ENCODE assay signal across 22 mouse cellular contexts in genomic region chr6:43546537-43546936, GRCm38 (mm10).
A peak's percentile ranks its signal among the peaks of the same experiment; 100 is the strongest.
DNase-seq lines count a peak whose midpoint lies in the region; ATAC-seq and TF ChIP-seq lines count a peak whose summit lies in the region.
"Had no signal": no experiment of that assay in that cellular context is flagged by ENCODE, and none has a peak within 500 bp of the region (broad histone marks: within the 10 kb centered on the region; RNA-seq: fewer than 3 reads in every experiment).

No protein-coding gene starts in this region.

- DNase-seq in heart, adult 2 months, result no peak
- no peak for DNase-seq in heart, adult 18-20 months
- DNase-seq in stomach, postnatal 0 days (ENCODE audit: low spot score), result no peak
- DNase-seq in splenic B cell, adult 2 months (ENCODE audit: low read depth, low spot score), result peak; percentile 6
- no peak for DNase-seq in MN1 (ENCODE audit: low spot score)
- DNase-seq: adrenal gland, postnatal 14 days; cerebellum, adult 11-12 months; cerebellum, adult 9-10 months; cerebellum, postnatal 36 days; gastrocnemius, postnatal 10 days; kidney, adult 18-20 months had no signal

- 54% methylated on average over 1 of the region's 1 CpGs for WGBS in heart, adult 2 months
- WGBS in stomach, embryonic 16.5 days, result 55% methylated on average over 1 of the region's 1 CpGs
- WGBS in stomach, postnatal 0 days, result 33% methylated on average over 1 of the region's 1 CpGs
- WGBS in hindbrain, embryonic 16.5 days, result 93% methylated on average over 1 of the region's 1 CpGs

- no peaks in the 10 kb centered on the region for H3K36me3 ChIP-seq in heart, adult 2 months (ENCODE audit: control insufficient read depth, insufficient read depth, low read length)
- no peaks in the 10 kb centered on the region for H3K36me3 ChIP-seq in stomach, embryonic 16.5 days (ENCODE audit: control insufficient read depth, insufficient read depth, low read length)
- no peaks in the 10 kb centered on the region for H3K36me3 ChIP-seq in stomach, postnatal 0 days (ENCODE audit: control insufficient read depth, insufficient read depth, low read length)
- H3K36me3 ChIP-seq in splenic B cell, adult 2 months (ENCODE audit: control insufficient read depth, insufficient read depth, low read length, poor library complexity, severe bottlenecking), result no peaks in the 10 kb centered on the region
- H3K36me3 ChIP-seq in hindbrain, embryonic 16.5 days (ENCODE audit: control insufficient read depth, insufficient read depth, low read length), result no peaks in the 10 kb centered on the region
- H3K36me3 ChIP-seq: embryonic facial prominence, embryonic 10.5 days; forebrain, embryonic 10.5 days; forebrain, embryonic 15.5 days; heart, embryonic 15.5 days; hindbrain, embryonic 15.5 days had no signal

- no peak overlapping the region for H3K4me2 ChIP-seq in stomach, embryonic 16.5 days (ENCODE audit: low read depth, low read length)
- no peak overlapping the region for H3K4me2 ChIP-seq in stomach, postnatal 0 days (replicated peaks; ENCODE audit: low read depth)
- no peak overlapping the region for H3K4me2 ChIP-seq in hindbrain, embryonic 16.5 days (ENCODE audit: low read length)
- H3K4me2 ChIP-seq: forebrain, embryonic 15.5 days; heart, embryonic 11.5 days; heart, embryonic 15.5 days; hindbrain, embryonic 15.5 days had no signal

- H3K9ac ChIP-seq in heart, adult 2 months (ENCODE audit: low read depth, low read length), result no peak overlapping the region
- no peak overlapping the region for H3K9ac ChIP-seq in stomach, embryonic 16.5 days (ENCODE audit: low read length)
- H3K9ac ChIP-seq in stomach, postnatal 0 days (ENCODE audit: low read length), result no peak overlapping the region
- H3K9ac ChIP-seq in hindbrain, embryonic 16.5 days (ENCODE audit: low read depth, low read length), result no peak overlapping the region
- H3K9ac ChIP-seq: forebrain, embryonic 15.5 days; heart, embryonic 15.5 days; hindbrain, embryonic 15.5 days had no signal

- H3K9me3 ChIP-seq in stomach, embryonic 16.5 days (replicated peaks; ENCODE audit: control insufficient read depth, low read length), result no peaks in the 10 kb centered on the region
- H3K9me3 ChIP-seq in stomach, postnatal 0 days (ENCODE audit: control insufficient read depth, low read length), result no peaks in the 10 kb centered on the region
- no peaks in the 10 kb centered on the region for H3K9me3 ChIP-seq in hindbrain, embryonic 16.5 days (ENCODE audit: control insufficient read depth, low read length)
- H3K9me3 ChIP-seq: embryonic facial prominence, embryonic 10.5 days; forebrain, embryonic 10.5 days; forebrain, embryonic 15.5 days; heart, embryonic 15.5 days; hindbrain, embryonic 15.5 days had no signal

- no peak overlapping the region for H3K4me3 ChIP-seq in heart, adult 2 months
- H3K4me3 ChIP-seq in stomach, embryonic 16.5 days (replicated peaks; ENCODE audit: low read length), result no peak overlapping the region
- no peak overlapping the region for H3K4me3 ChIP-seq in stomach, postnatal 0 days (ENCODE audit: low read depth, low read length)
- no peak overlapping the region for H3K4me3 ChIP-seq in hindbrain, embryonic 16.5 days (ENCODE audit: low read length)
- H3K4me3 ChIP-seq: embryonic facial prominence, embryonic 10.5 days; forebrain, embryonic 10.5 days; forebrain, embryonic 15.5 days; heart, embryonic 15.5 days; hindbrain, embryonic 15.5 days had no signal

- no peak for TF ChIP-seq POLR2A in heart, adult 2 months (IDR thresholded peaks at IDR 0.05; ENCODE audit: insufficient read depth, low read depth, low read length)

- no peaks in the 10 kb centered on the region for H3K4me1 ChIP-seq in heart, adult 2 months (ENCODE audit: control insufficient read depth, insufficient read depth, low read length)
- H3K4me1 ChIP-seq in stomach, embryonic 16.5 days (ENCODE audit: control insufficient read depth, insufficient read depth, low read length), result no peaks in the 10 kb centered on the region
- no peaks in the 10 kb centered on the region for H3K4me1 ChIP-seq in stomach, postnatal 0 days (replicated peaks; ENCODE audit: control insufficient read depth, insufficient read depth)
- no peaks in the 10 kb centered on the region for H3K4me1 ChIP-seq in hindbrain, embryonic 16.5 days (ENCODE audit: control insufficient read depth, insufficient read depth, low read depth, low read length)
- H3K4me1 ChIP-seq: embryonic facial prominence, embryonic 10.5 days; forebrain, embryonic 10.5 days; forebrain, embryonic 15.5 days; heart, embryonic 15.5 days; hindbrain, embryonic 15.5 days had no signal

- H3K27ac ChIP-seq in heart, adult 2 months, result peak overlapping the region; percentile 32; the same call in 1 of the 2 replicates
- H3K27ac ChIP-seq in stomach, embryonic 16.5 days (ENCODE audit: low read length), result no peak overlapping the region
- no peak overlapping the region for H3K27ac ChIP-seq in stomach, postnatal 0 days (replicated peaks)
- H3K27ac ChIP-seq in hindbrain, embryonic 16.5 days (ENCODE audit: low read depth, low read length), result no peak overlapping the region
- H3K27ac ChIP-seq: embryonic facial prominence, embryonic 10.5 days; forebrain, embryonic 10.5 days; forebrain, embryonic 15.5 days; heart, embryonic 15.5 days; hindbrain, embryonic 15.5 days had no signal

- H3K27me3 ChIP-seq in heart, adult 2 months (ENCODE audit: control insufficient read depth, insufficient read depth, low read length), result no peaks in the 10 kb centered on the region
- H3K27me3 ChIP-seq in stomach, embryonic 16.5 days (ENCODE audit: control insufficient read depth, insufficient read depth, low read length), result no peaks in the 10 kb centered on the region
- H3K27me3 ChIP-seq in stomach, postnatal 0 days (ENCODE audit: control insufficient read depth, insufficient read depth, low read length), result no peaks in the 10 kb centered on the region
- H3K27me3 ChIP-seq in splenic B cell, adult 2 months (ENCODE audit: control insufficient read depth, insufficient read depth, low read length, poor library complexity, severe bottlenecking), result no peaks in the 10 kb centered on the region
- no peaks in the 10 kb centered on the region for H3K27me3 ChIP-seq in hindbrain, embryonic 16.5 days (replicated peaks; ENCODE audit: control insufficient read depth, insufficient read depth, low read length)
- H3K27me3 ChIP-seq: CH12.LX; forebrain, embryonic 15.5 days; heart, embryonic 15.5 days; hindbrain, embryonic 15.5 days had no signal

- TF ChIP-seq CTCF in heart, adult 2 months (IDR thresholded peaks at IDR 0.05), result no peak
- no peak for TF ChIP-seq CTCF in stomach, postnatal 0 days (IDR thresholded peaks at IDR 0.05; ENCODE audit: low read depth)

- no peak for TF ChIP-seq EP300 in heart, adult 2 months (IDR thresholded peaks at IDR 0.05; ENCODE audit: insufficient read depth, low read depth, low read length)
- TF ChIP-seq EP300 in stomach, postnatal 0 days (optimal IDR thresholded peaks at IDR 0.05), result no peak

- intact Hi-C loops in heart, adult 2 months (cut with DNase I), result no loop called here

- ATAC-seq in stomach, embryonic 16.5 days (ENCODE audit: insufficient read depth, low FRiP score), result peak; percentile 44; the same call in 1 of the 2 replicates
- no peak for ATAC-seq in stomach, postnatal 0 days (ENCODE audit: low FRiP score, low TSS enrichment)
- ATAC-seq in hematopoietic stem cell, adult 5-6 weeks (replicated peaks in 1 of 2; ENCODE audit: insufficient read depth in 1 of 2, low FRiP score in 2 of 2, low TSS enrichment in 1 of 2, low read depth in 1 of 2, poor library complexity in 2 of 2, severe bottlenecking in 2 of 2), result peak; percentile 45 to 62; a peak in 3 of 4 replicates
- ATAC-seq in hindbrain, embryonic 16.5 days, result no peak
- ATAC-seq: forebrain, embryonic 15.5 days; inflammation-experienced regulatory T-cells, adult 6 months had no signal

- no peaks in the 10 kb centered on the region for H3K79me2 ChIP-seq in heart, adult 2 months (replicated peaks; ENCODE audit: control insufficient read depth, insufficient read depth, low read length)

Comparison
In these comparisons a context has a peak if more than half of its experiments do, and no peak if none do; other contexts are left out.
1. ATAC-seq: peak in stomach, embryonic 16.5 days (single experiment) and hematopoietic stem cell, adult 5-6 weeks (2 of 2); none in stomach, postnatal 0 days (single experiment) and hindbrain, embryonic 16.5 days (single experiment).